Mouse (Mus musculus): ENCODE results near the gene Srbd1.

DNA sequence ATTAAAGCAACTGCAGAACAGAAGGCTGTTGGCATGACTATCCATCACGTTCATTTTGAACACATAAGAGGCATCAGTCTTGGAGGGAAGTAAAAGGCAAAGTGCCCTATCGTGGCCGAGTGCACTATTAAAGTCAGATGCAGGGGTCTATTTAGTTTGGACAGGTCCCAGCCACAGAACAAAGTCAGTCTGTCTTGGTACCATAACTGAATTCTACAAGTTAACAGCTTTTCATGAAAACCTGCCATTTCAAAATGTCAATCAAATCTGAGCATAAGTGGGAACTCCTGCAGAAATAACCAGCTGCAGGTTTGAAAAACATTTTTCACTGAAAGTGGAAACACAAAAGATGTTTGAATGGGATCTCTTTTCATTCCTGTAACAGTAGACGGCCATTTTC, 115.0 kb downstream of the Srbd1 start:
- TF ChIP-seq CTCF (IDR thresholded peaks at IDR 0.05; ENCODE audit: low read depth, low read length) (no peak), GATA2 (IDR thresholded peaks at IDR 0.05; ENCODE audit: borderline replicate concordance, low read depth, low read length) (no peak), GATA1 (IDR thresholded peaks at IDR 0.05; ENCODE audit: borderline replicate concordance, low read length) (no peak)
